Mouse (Mus musculus): ENCODE measurements around the gene Ptprq.

DNA sequence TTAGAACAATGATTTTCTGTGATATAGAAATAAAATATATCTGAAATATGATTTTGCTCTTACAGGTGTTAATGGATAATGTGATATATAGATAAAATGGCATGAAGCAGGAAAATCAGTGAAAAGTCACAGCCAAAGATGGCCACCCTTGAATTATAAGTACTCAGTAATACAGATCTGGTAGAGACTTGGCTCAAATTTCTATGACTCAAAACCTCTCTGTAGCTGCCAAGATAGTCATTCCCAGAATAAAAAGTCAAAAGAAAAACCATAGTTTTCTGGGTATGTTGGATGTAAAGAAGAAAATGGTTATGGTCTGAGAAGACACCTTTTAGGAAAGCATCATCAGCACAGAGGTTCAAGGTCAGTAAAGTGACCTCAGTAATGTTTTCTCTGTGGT lies 159.0 kb downstream of the Ptprq start:
- TF ChIP-seq GATA1 (IDR thresholded peaks at IDR 0.05; ENCODE audit: low read length) (no peak), TAL1 (IDR thresholded peaks at IDR 0.05; ENCODE audit: low read length) (no peak)

All from erythroblast, embryonic 14.5 days (primary cell).